Mouse (Mus musculus) bone marrow, adult 2 months (tissue): Measurements from ENCODE around the gene Slfn1. TPM values are rescaled to one million over a fixed set of nuclear protein-coding genes. Genes with fewer than 3 reads are reported as not detected.

ENCODE experiments used
- H3K27ac ChIP-seq: fragments of 200-500 bp; 2 replicates; pipeline ENCODE4 v1.5.1; 2012; ENCODE audit warnings: low read depth, mild to moderate bottlenecking, control low read depth, inconsistent platforms, low read length; ENCODE audit not compliant: control insufficient read depth, poor library complexity, insufficient read depth
- H3K4me1 ChIP-seq: fragments of 200-500 bp; 2 replicates; pipeline ENCODE4 v1.6.1; 2011; ENCODE audit warnings: low read length; ENCODE audit not compliant: control insufficient read depth, insufficient read depth
- H3K4me3 ChIP-seq: fragments of 200-500 bp; replicated peaks from 2 replicates; pipeline ENCODE3; 2011; ENCODE audit warnings: mild to moderate bottlenecking, low read depth, low read length, control low read depth; ENCODE audit not compliant: control insufficient read depth
- CTCF ChIP-seq: fragments of 200-500 bp; IDR thresholded peaks from 2 replicates; pipeline ENCODE4 v1.5.1; 2011; ENCODE audit warnings: low read length, control low read depth; ENCODE audit not compliant: control insufficient read depth, insufficient read depth
- POLR2A ChIP-seq: fragments of 200-500 bp; IDR thresholded peaks from 2 replicates; pipeline ENCODE4 v1.6.1; 2011; ENCODE audit warnings: low read depth, mild to moderate bottlenecking, control low read depth, low read length, borderline replicate concordance; ENCODE audit not compliant: control insufficient read depth
- WGBS: fragments of 180-500 bp; shearing (Covaris S2); methylation state at CpG from one replicate; pipeline ENCODE4 v1.1.7; 2018; 5-methylcytosine and 5-hydroxymethylcytosine counted together
- polyA plus RNA-seq: library from polyadenylated mRNA; stranded (reverse); fragments of >200 nt; gene quantifications from 2 replicates; pipeline ENCODE4 v1.2.4, GENCODE M21; 2011; ENCODE audit warnings: low replicate concordance; ENCODE audit not compliant: missing spikeins, insufficient read depth, insufficient read length

The Slfn1 gene
- polyA plus RNA-seq: 12.4 and 57.6 TPM in 2 replicates

GRCm38 (mm10) chr11:83116597-83117227, at the start of gene Slfn1:
TSS of gene Slfn1 (plus strand) at chr11:83116849.
- WGBS: 54% methylated on average over 13 of the region's 13 CpGs
- Histone ChIP-seq H3K4me1 (peaks cover 4% of the 10 kb centered on the region), H3K4me3 (peak within 1 kb of the TSS; percentile 60), H3K27ac (peak within 1 kb of the TSS; percentile 85)
- TF ChIP-seq CTCF (no peak), POLR2A (no peak)

GRCm38 (mm10) chr11:83067982-83068694, 48.5 kb upstream of the Slfn1 start:
- H3K27ac ChIP-seq: no peak overlapping the region; the same call in 1 of the 2 replicates
- 74% methylated on average over 4 of the region's 4 CpGs for WGBS
- no peak for TF ChIP-seq POLR2A
- TF ChIP-seq CTCF: peak; percentile 62
- H3K4me1 ChIP-seq: peaks cover 1% of the 10 kb centered on the region
- peak overlapping the region; percentile 53 for H3K4me3 ChIP-seq

- TF ChIP-seq CTCF (no peak), POLR2A (no peak; the same call in 1 of the 2 replicates)
- WGBS: 89% methylated on average over 15 of the region's 15 CpGs
- Histone ChIP-seq H3K4me3 (no peak overlapping the region), H3K27ac (no peak overlapping the region), H3K4me1 (peaks cover 1% of the 10 kb centered on the region)
Observed at GRCm38 (mm10) chr11:83070321-83070970, 46.2 kb upstream of the Slfn1 start.

GRCm38 (mm10) chr11:83077714-83078422, 38.8 kb upstream of the Slfn1 start:
- WGBS: 2% methylated on average over 3 of the region's 3 CpGs

GRCm38 (mm10) chr11:83078423-83079140, 38.1 kb upstream of the Slfn1 start:
- H3K4me3 ChIP-seq: peak overlapping the region; percentile 17
- peak overlapping the region; percentile 97 for H3K27ac ChIP-seq
- TF ChIP-seq POLR2A (no peak), CTCF (no peak)
- 25% methylated on average over 5 of the region's 5 CpGs for WGBS
- H3K4me1 ChIP-seq: peaks cover 8% of the 10 kb centered on the region; the same call in 1 of the 2 replicates

More at GRCm38 (mm10) chr11:83077714-83078422, 38.8 kb upstream of the Slfn1 start:
- Histone ChIP-seq H3K4me1 (peaks cover 8% of the 10 kb centered on the region; the same call in 1 of the 2 replicates), H3K4me3 (no peak overlapping the region), H3K27ac (peak overlapping the region; percentile 97)
- TF ChIP-seq POLR2A: peak; percentile 11; the same call in 1 of the 2 replicates
- TF ChIP-seq CTCF: no peak

GRCm38 (mm10) chr11:83079487-83080199, 37.0 kb upstream of the Slfn1 start:
- peaks cover 9% of the 10 kb centered on the region for H3K4me1 ChIP-seq
- no peak for TF ChIP-seq POLR2A
- TF ChIP-seq CTCF: no peak
- peak overlapping the region; percentile 60; the same call in 1 of the 2 replicates for H3K27ac ChIP-seq
- no peak overlapping the region for H3K4me3 ChIP-seq
- 26% methylated on average over 9 of the region's 9 CpGs for WGBS
